Mouse (Mus musculus) embryonic facial prominence, embryonic 11.5 days (tissue): Measurements from ENCODE around the gene Msi2. TPM values are rescaled to one million over a fixed set of nuclear protein-coding genes. Genes with fewer than 3 reads are reported as not detected.

Experiments
- ATAC-seq: fragments of 200-750 bp; cut with Nextera tagmentation; replicated peaks from 2 replicates; pipeline ENCODE4 v1.8.0; 2017; ENCODE audit warnings: low read depth; ENCODE audit not compliant: insufficient number of reproducible peaks, low FRiP score, low TSS enrichment
- DNase-seq: peaks from one replicate; pipeline ENCODE4 v3.0.0-alpha.2; 2015; ENCODE audit warnings: low spot score
- H3K27ac ChIP-seq: fragments of 300-500 bp; sonication (generic); replicated peaks from 2 replicates; pipeline ENCODE4 v1.5.1; 2014; ENCODE audit warnings: mild to moderate bottlenecking, low read depth, low read length, control low read depth
- H3K27me3 ChIP-seq: fragments of 300-500 bp; sonication (generic); 2 replicates; pipeline ENCODE4 v1.6.1; 2014; ENCODE audit warnings: mild to moderate bottlenecking, low read length, moderate library complexity, mixed read lengths; ENCODE audit not compliant: control insufficient read depth, insufficient read depth
- H3K36me3 ChIP-seq: fragments of 300-500 bp; sonication (generic); replicated peaks from 2 replicates; pipeline ENCODE4 v1.6.1; 2014; ENCODE audit warnings: low read depth, mild to moderate bottlenecking, low read length, moderate library complexity, mixed read lengths; ENCODE audit not compliant: control insufficient read depth, insufficient read depth
- H3K4me1 ChIP-seq: fragments of 300-500 bp; sonication (generic); 2 replicates; pipeline ENCODE4 v1.6.1; 2014; ENCODE audit warnings: low read length, mixed read lengths; ENCODE audit not compliant: control insufficient read depth, insufficient read depth
- H3K4me2 ChIP-seq: fragments of 300-500 bp; sonication (generic); 2 replicates; pipeline ENCODE4 v1.6.1; 2014; ENCODE audit warnings: low read depth, mild to moderate bottlenecking, control low read depth, low read length, moderate library complexity
- H3K4me3 ChIP-seq: fragments of 300-500 bp; sonication (generic); 2 replicates; pipeline ENCODE4 v1.5.1; 2014; ENCODE audit warnings: low read depth, low read length, control low read depth
- H3K9ac ChIP-seq: fragments of 300-500 bp; sonication (generic); replicated peaks from 2 replicates; pipeline ENCODE4 v1.6.1; 2014; ENCODE audit warnings: mild to moderate bottlenecking, control low read depth, low read length
- H3K9me3 ChIP-seq: fragments of 300-500 bp; sonication (generic); replicated peaks from 2 replicates; pipeline ENCODE4 v1.6.1; 2016; ENCODE audit warnings: mild to moderate bottlenecking, low read length, inconsistent platforms, mixed read lengths; ENCODE audit not compliant: control insufficient read depth
- WGBS: fragments of 180-500 bp; shearing (Covaris S2); extraction: QIAGEN DNeasy Blood & Tissue Kit; methylation state at CpG from one replicate; pipeline ENCODE4 v1.1.7; 2014; 5-methylcytosine and 5-hydroxymethylcytosine counted together
- polyA plus RNA-seq: library from polyadenylated mRNA; unstranded; fragments of >200 nt; fragmentation: Nextera tagmentation; extraction: Ambion mirVana; gene quantifications from 2 replicates; pipeline ENCODE4 v1.2.1, GENCODE M21; 2014

Gene Msi2
- polyA plus RNA-seq, 1 experiment from 2014 or later = 13.4 TPM

DNA sequence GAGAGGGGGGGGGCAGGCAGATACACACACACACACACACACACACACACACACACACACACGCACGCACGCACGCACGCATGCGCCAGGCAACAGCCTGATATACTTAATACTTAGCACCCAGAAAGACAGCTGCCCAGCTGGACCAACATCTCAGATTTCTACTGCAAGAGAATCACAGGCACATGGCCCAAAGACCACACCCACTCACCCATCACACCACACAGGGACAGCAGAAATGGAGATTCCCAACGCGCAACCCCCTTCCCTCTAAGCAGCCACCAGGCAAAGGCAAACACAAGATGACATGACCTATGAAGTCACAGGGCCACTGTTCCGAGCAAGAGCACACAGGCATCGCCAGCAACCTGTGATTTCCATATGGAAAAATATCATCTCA is 13.6 kb downstream of the Msi2 start:
- DNase-seq = no peak
- Histone ChIP-seq H3K4me2 (no peak overlapping the region), H3K9me3 (no peaks in the 10 kb centered on the region), H3K9ac (no peak overlapping the region), H3K27me3 (no peaks in the 10 kb centered on the region), H3K4me1 (peaks cover 3% of the 10 kb centered on the region), H3K4me3 (no peak overlapping the region), H3K36me3 (peaks cover 16% of the 10 kb centered on the region), H3K27ac (no peak overlapping the region)
- WGBS = 69% methylated on average over 10 of the region's 10 CpGs
- ATAC-seq = no peak

DNA sequence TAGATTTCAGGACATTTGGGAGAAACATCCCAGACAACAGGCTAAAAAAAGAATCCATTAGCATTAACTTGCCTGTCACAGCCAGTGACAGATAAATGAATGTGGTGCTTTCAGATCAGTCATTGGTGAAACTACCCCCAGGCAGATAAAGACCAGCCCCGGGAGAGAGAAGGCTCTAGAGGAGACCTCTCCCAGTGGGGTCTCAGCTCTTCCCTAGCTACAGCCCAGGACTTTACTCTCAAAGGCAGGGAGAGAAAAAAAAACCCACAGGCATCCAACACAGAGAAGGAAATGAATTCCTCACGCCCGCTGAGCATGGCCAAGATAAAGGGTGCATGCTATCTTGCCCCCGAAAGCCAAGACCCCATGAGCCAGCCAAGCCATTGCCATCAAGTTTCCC is 15.1 kb downstream of the Msi2 start:
- H3K9ac ChIP-seq = no peak overlapping the region
- peaks cover 16% of the 10 kb centered on the region for H3K36me3 ChIP-seq
- WGBS = 21% methylated on average over 4 of the region's 4 CpGs
- H3K27me3 ChIP-seq = no peaks in the 10 kb centered on the region
- H3K4me3 ChIP-seq = no peak overlapping the region
- H3K27ac ChIP-seq = no peak overlapping the region
- ATAC-seq (no peak), DNase-seq (no peak)
- H3K4me2 ChIP-seq = no peak overlapping the region
- H3K9me3 ChIP-seq = no peaks in the 10 kb centered on the region
- H3K4me1 ChIP-seq = peaks cover 3% of the 10 kb centered on the region

DNA sequence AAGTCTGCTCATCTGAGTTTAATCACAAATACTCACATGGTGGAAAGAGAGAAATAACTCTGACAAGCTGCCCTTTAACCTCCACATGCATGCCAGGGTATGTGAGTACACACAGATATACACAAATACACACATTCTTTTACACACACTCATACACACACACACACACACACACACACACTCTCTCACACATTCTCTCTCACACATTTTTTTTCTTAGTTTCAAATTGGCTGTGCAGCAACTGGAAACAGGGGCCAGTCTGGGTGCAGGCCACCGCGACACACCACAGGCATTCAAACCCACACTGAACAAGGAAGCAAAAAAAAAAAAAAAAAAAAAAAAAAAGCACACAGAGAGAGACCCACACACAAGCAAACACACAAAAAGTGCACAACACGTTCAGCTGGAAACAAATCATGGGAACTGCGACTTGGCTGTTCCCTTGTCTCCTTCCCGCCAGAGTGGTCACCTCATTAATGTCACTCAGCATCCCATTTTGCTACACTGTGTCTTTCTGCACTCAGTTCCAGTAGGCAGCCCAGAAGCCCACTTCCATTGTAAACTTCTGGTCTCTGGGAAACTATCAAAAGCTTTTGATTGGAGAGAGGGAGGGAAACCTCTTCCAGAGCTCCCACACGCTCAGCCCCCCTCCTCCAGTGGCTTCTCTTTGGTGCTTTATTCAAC is 16.2 kb downstream of the Msi2 start:
- H3K9me3 ChIP-seq = no peaks in the 10 kb centered on the region
- ATAC-seq (no peak; the same call in 1 of the 2 replicates), DNase-seq (peak; percentile 33)
- H3K27ac ChIP-seq = no peak overlapping the region
- WGBS = 49% methylated on average over 6 of the region's 6 CpGs
- H3K4me3 ChIP-seq = no peak overlapping the region
- H3K27me3 ChIP-seq = no peaks in the 10 kb centered on the region
- H3K9ac ChIP-seq = no peak overlapping the region
- no peak overlapping the region for H3K4me2 ChIP-seq
- H3K4me1 ChIP-seq = peaks cover 3% of the 10 kb centered on the region
- H3K36me3 ChIP-seq = peaks cover 16% of the 10 kb centered on the region

DNA sequence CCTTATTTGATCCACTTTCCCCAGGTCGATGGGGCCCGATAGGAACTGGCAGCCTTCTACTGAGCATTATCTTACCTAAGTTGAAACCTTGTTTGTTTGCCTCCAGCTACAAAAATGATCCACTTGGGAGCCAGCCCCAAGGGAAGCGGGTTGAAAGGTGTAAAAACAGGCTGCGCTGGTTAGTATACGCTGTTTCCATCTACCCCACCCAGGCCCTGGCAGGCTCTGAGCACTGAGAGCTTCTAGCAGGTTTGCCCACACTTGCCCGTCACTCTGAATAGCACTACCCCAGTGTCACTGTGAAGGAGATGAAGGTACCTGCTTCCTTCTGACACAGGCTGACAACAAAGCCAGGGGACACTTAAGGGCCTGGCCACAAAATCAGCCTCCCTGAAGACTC is 17.3 kb downstream of the Msi2 start:
- Histone ChIP-seq H3K27ac (no peak overlapping the region), H3K27me3 (no peaks in the 10 kb centered on the region), H3K4me1 (peaks cover 3% of the 10 kb centered on the region), H3K4me3 (no peak overlapping the region), H3K9me3 (no peaks in the 10 kb centered on the region), H3K4me2 (no peak overlapping the region), H3K36me3 (peaks cover 16% of the 10 kb centered on the region), H3K9ac (no peak overlapping the region)
- ATAC-seq (no peak), DNase-seq (no peak)
- WGBS = 93% methylated on average over 6 of the region's 6 CpGs

DNA sequence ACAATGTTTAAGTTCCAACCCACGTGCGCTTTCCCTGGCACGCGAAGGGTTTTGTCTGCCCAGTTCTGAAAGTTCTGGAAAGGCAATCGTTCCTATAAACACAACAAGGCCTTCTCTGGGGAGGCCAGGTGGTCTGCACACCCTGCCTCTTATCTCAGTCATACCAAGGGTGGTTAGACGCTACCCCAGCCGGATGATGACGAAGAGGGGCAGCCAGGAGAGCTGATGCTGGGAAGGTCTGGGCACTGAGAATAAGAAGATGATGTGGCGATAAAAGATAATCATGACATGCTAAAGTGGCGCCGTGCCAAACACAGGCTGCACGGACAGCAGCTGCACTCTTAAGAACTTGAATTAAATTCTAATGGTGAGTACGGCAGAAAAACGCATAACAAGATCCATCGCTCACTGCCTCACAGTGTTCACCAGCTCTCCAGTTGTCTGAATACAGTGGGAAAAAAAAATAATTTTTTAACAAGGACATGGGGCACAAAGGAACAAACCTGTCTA is 18.1 kb downstream of the Msi2 start:
- Histone ChIP-seq H3K36me3 (peaks cover 13% of the 10 kb centered on the region), H3K4me2 (no peak overlapping the region), H3K4me1 (peaks cover 7% of the 10 kb centered on the region), H3K27me3 (no peaks in the 10 kb centered on the region), H3K4me3 (no peak overlapping the region), H3K9me3 (no peaks in the 10 kb centered on the region), H3K9ac (no peak overlapping the region), H3K27ac (no peak overlapping the region)
- no peak for DNase-seq
- WGBS = 92% methylated on average over 15 of the region's 15 CpGs
- ATAC-seq = no peak

DNA sequence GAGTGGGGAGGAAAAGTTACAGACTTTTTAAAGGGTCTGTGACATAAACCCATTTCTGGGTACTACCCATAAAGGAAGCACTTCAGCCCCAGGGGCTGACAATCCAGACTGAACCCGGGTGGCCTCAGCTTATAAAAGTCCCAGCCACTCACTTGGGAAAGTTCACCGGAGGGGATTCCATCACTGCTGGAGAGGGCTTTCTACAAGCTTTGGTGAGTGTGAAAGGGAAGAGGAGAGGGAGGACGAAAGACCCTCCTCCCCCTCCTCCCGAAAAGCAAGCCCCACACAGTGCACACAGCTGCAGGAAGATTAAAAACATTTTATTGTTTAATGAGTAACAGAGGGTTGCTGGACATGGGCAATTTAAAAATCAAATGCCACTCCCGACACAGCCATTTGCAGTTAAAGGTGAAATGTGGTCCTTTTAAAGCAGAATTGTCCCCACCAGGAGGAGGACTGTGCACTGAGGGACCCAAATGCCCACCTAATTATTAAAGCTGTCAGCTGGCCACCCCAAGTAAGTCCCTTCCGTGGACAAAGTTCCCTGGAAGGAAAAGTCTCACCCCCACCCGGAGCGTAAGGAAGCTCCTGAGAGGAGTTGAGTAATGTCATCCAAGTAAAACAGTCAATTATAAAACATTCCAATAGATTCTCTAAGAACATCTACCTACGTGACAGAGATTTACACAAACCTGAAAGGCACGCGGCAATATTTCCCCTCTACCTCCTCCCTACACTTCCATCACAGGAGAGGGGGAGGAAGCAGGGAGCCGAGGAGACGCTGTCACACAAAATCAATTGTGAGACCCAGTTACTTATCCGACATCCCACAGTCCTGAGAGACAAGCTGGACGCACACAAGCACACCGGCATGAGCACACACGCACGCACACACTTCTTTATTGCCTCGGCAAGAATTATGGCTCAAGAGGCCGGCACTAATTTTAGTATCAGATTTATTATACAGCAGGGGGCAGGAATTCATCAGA is 24.1 kb downstream of the Msi2 start:
- ATAC-seq (peak; percentile 62), DNase-seq (peak; percentile 74)
- no peaks in the 10 kb centered on the region for H3K27me3 ChIP-seq
- WGBS = 18% methylated on average over 20 of the region's 20 CpGs
- no peak overlapping the region for H3K9ac ChIP-seq
- H3K36me3 ChIP-seq = no peaks in the 10 kb centered on the region
- H3K4me3 ChIP-seq = no peak overlapping the region
- H3K4me2 ChIP-seq = no peak overlapping the region
- peaks cover 30% of the 10 kb centered on the region for H3K4me1 ChIP-seq
- peak overlapping the region; percentile 53 for H3K27ac ChIP-seq
- H3K9me3 ChIP-seq = no peaks in the 10 kb centered on the region

DNA sequence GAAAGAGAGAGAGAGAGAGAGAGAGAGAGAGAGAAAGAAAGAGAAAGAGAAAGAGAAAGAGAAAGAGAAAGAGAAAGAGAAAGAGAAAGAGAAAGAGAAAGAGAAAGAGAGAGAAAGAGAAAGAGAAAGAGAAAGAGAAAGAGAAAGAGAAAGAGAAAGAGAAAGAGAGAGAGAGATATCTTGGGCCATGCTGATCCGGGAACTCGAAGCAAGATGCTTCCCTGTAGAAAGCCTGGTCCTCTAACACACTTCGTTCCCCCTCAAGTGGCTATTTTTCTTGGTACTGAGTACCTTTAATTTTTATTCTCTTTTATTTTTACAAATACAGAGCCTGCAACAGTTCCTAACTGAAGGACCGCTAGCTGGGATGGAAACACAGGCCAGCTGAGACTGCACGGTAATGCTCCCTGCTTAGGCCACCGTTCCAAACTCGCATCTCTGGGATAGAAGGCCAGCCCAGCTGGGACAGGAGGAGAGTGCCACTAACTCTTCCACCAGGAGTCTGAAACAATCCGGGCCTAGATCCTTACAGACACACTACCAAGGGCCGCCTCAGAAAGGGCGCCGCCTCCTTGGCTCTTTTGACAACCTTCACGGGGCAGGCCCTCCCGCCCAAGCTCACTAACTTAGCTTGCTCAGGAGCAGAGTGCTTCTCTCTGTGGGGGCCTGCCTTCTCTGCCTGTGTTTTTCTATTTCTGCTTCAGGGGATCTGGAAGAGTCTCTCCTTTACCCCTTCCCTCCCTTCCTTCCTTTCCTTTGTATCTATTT is 25.1 kb downstream of the Msi2 start:
- ATAC-seq (no peak), DNase-seq (peak; percentile 62)
- Histone ChIP-seq H3K4me2 (no peak overlapping the region), H3K4me3 (no peak overlapping the region), H3K4me1 (peaks cover 30% of the 10 kb centered on the region), H3K9me3 (no peaks in the 10 kb centered on the region), H3K36me3 (no peaks in the 10 kb centered on the region), H3K27ac (peak overlapping the region; percentile 53), H3K27me3 (no peaks in the 10 kb centered on the region), H3K9ac (0 out of 2 replicates have a peak overlapping the region, but pooled peaks have one; percentile 10)
- 31% methylated on average over 13 of the region's 13 CpGs for WGBS
